Mouse (Mus musculus): ENCODE results near the gene Bach2.

GRCm38 (mm10) chr4:32376527-32376948 is 137.9 kb downstream of the Bach2 start:
- no peak for TF ChIP-seq CTCF (IDR thresholded peaks at IDR 0.05; ENCODE audit: control insufficient read depth, insufficient read depth, low read length)
- TF ChIP-seq POLR2A (IDR thresholded peaks at IDR 0.05; ENCODE audit: borderline replicate concordance, control insufficient read depth, low read depth, low read length) = no peak
